Mouse (Mus musculus) neural tube, embryonic 10.5 days (tissue): ENCODE measurements around the gene Tsga10.
"Not testable (repeated sequence)": the region's sequence is repeated elsewhere in the genome, so short reads cannot be mapped to it uniquely, and the experiment has no call there.

Experiments
- DNase-seq: peaks from one replicate; pipeline ENCODE4 v3.0.0-alpha.2; 2017; ENCODE audit warnings: low spot score; ENCODE audit errors: extremely low spot score

The Tsga10 gene

DNA sequence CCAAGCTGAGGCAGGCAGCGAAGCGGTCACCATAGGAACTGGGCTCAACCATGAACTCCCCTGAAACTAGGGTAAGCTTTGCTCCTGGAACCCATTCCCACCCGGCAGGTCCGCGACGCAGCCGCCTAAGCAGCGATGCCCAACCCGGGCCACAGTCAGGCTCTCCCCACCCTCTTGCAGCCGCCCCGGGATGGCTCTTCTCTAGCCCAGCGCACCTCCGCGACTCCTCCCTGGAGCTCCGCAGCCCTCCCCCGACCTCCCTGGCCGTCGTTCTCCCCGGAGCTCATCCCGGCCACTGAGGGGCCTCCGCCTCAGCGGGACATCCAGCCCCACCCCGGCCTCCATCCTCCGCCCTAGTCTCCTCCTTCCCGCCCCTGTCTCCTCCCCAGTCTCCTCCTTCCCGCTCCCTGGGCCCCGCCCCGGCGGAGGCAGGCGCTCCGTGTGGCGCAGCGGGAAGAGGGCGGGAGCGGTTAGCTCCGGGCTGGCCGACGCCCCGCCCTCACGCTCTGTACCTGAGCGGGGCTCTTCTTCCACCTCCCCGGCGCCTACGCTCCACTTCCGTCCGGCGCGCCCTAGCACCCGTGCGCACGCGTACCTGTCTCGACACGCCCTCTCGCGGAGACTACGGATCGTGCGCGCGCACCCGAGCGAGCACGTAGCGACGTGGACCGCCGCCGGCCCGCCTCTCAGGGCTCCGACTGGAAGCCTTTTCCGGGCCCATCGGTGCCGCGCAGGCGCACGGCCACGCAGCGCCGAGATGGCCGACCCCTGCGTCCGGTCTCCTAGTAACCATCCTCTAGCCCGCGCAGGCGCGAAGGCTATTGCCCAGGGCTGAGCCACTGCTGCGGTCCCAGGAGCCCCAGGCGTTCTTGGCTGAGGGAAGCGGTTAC is 1.5 kb downstream of the Tsga10 start:
- DNase-seq: peak; percentile 99

DNA sequence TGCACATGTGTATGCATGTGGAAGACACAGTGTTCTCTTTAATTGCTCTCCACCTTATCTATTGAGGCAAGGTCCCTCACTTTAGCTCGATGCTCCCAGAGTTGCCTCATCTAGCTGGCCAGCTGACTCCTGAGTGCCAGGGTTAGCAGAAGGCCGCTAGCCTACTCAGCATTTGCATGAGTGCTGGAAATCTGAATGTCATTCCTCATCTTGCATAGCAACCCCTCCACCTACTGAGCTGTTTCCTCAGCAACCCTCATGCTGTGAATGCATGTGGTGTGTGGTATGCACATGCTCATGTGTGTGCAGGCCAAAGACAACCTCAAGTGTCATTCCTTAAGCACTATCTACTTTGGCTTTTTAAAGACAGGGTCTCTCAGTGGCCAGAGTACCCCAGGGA is 15.5 kb downstream of the Tsga10 start:
- no peak for DNase-seq

DNA sequence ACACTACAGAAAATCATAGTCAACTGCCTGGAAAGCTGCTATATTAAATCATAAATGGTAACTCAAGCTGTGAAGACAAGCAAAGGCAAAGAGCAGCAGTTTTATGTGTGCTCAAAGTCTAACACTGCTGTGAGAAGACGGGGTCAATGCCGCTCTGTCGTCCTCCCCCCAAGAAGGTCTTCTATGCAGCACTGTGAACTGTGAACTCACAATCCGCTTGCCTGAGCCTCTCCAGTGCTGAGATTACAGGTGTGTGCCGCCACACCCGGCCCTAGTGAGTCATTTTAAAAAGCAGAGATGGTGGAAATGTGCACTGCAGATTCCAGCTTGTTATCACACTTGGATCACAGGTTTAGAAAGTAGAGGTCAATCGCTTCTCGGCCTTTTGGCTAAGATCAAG is 19.4 kb downstream of the Tsga10 start:
- DNase-seq: no peak

DNA sequence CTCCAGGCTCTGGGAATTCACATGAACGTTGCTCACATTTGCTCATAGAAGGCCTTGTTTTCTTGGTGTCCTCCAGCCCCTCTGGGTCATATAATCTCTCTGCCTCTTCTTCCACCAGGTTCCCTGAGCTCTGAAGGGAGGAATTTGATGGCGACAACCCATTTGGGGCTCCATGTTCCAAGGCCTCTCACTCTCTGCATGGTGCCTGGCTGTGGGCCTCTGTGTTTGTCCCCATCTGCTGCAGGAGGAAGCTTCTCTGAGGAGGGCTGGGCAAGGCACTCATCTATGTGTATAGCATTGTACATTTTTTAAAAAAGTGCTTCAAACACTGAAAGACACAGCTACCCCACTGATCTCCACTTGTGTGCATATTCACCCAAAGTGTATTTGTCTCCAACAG is 34.5 kb downstream of the Tsga10 start:
- DNase-seq: no peak

DNA sequence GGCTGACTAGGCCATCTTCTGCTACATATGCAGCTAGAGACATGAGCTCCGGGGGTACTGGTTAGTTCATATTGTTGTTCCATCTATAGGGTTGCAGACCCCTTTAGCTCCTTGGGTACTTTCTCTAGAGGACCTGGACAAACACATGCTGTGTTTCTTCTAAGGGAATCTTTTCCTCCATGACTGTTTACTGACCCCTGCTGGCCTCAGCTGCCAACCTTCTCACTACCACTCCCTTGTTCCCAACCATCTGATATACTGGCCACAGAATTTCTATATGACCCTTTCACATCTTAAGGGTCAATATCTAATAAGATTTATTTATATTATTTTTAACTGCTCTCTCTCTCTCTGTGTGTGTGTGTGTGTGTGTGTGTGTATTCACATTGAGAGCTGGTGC is 63.9 kb downstream of the Tsga10 start:
- DNase-seq: not testable (repeated sequence)

DNA sequence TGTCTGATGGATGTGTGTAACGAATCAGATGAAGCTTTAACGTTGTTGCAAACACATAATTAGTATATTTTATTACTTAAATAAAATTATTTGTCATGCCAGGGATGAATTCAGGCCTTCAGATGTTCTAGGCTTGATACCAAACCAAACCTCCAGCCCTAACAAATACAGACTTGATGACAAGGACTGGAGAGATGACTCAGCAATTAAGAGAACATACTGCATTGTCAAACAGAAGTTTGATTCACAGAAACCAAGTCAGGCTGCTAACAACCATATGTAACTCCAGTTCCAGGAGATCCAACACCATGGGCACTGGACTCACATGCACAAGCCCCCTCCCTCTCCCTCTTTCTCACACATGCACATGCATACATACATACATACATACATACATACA is 65.9 kb downstream of the Tsga10 start:
- no peak for DNase-seq

DNA sequence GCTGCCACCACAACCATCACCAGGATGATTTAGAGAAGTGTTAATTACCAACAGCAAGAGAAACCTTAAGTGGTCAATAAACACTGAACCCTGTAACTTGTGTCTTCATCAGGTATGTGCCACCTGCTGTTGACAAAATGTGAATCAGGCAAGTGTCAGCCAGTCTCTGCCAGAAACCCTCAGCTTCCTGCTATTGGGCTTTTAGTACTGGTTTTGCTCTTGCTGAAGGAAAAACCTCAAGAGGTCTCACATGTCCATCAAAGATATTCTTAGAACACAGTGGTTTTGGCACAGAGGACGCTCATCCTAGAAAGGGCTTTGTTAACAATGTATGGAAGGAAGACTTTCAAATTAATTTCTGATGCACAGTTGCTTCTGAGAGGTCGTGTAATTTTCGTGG is 66.7 kb downstream of the Tsga10 start:
- no peak for DNase-seq

DNA sequence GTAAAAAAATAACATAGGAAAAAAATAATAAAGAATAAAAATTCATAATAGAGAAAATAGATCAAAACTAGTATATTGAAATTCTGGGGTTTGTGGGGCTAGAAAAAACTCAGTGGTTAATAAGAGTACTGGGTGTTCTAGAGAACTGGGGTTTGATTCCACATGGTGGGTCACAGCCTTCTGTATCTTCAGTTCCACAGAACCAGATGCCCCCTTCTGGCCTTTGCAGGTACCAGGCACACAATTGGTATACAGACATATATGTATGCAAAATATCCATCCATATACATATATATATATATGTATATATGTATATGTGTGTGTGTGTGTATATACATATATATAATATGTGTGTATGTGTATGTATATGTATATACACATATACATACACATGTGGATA is 106.8 kb downstream of the Tsga10 start:
- no peak for DNase-seq

DNA sequence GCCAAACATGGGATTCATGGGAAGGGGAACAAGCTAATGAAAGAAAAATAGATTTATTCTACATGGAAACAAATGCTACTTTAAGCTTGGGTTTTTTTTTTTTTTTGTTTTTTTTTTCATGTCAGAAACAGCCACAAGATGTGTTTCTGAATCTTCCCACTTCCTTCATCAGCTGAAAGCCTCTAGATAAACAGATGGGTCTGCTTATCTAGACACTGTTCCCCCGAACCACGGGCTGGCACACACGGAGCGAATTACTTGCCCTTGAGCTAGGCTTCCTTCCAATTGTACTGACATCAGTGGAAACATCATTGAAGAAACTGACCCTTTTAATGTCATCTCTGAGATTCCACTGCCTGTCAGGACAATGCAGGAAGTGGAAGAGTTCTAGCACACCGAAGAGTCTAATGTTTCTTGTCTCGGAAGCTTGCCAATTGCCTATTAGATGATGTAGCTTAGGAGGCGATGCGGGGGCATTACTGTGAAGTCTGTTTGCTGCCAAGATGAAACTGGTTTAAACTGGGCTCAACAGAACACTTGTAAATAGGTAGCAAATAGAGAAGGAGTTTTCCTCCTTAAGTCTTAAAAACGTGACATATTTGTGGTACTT is 121.5 kb downstream of the Tsga10 start:
- DNase-seq: no peak

DNA sequence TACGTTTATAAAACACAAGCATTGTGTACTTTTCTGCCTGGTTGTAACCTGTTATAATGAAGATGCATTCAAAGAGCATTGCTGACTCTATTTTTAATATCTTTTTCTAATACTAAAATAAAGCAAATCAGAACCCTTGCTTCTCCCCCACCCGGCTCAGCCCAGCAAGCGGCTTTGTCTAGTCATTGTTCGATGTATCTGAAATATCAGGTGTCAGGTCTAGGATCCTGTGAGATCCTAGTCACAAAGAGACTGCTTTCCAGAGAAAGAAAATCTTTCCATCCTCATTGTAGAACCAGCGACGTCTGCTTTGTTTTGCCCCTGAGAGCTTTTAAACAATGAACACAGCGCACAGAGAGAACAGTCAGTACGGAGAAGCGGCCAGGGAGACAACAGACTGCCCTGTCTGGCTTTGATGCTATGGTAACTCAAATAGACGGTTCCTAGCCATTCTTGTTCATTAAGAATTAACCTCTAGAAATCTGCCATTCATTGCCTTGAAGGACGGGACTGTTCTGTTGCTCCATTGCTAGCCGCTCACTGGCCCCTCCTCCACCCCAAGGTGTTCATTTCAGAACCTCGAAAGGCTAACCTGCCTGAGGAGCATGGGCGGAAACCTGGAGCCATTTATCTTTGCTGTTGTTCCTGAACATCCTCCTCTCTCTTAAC is 123.5 kb downstream of the Tsga10 start:
- DNase-seq: no peak

DNA sequence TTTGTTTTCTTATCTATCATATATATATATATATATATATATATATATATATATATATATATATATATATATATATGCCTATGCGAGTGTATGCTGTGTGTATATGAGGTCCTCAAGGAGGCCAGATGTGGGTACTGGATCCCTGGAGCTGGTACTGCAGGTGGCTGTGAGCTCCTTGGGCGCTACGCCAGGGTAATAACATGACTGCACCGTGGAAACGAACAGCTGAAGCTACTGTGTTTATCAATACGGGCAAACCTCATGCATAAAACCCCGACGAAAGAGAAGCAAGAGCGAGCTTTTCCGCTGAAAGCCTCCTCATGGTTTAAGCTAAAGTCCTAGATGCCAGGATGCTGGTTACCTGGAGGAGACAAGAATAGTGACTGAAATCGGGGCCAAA is 124.1 kb downstream of the Tsga10 start:
- DNase-seq: no peak

DNA sequence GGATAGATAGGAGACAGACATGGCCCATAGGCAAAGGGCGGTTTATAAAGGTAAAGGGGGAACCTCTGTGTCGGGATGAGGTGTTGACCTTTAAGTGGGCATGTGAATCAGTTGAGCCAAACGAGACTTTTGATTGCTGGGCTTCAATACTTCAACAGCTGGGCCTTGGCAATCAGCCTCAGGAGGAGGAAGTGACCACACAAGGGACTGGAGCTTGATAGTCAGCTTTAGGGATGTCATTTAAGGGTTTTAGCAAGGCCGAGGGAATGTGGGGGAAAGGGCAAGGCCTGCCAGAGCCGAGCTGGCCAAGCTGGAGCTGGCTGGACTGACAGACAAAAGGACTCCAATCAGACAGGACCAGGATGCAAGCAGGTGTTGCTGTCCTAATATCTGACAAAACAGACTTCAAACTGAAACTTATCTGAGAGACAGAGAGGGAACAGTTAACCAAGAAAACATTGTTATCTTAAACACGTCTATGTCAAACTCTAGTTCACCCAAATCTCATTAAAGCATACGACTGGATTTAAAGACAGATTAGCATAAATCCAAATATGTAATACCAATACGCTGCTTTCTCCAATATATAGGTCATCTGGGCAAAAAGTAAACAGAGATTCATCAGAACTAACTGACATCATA is 125.9 kb downstream of the Tsga10 start:
- DNase-seq: no peak

DNA sequence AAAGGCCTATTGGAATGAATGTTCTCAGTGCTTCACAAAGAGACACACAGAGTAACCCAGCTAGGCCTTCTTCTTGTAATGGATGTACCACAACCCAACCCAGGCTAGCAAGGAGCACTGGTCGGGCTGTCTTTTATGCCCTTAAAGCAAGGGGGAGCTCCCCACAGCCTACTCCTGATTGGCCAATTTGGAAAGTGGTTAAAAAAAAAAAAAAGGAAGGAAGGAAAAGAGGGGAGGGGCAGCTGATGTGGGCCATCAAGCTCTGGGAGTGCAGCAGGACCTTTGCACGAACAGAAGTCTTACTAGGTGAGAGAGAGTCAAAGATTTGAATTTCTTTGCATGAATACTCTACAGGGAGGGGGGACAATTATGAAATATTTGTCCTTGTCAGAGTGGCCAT is 127.3 kb downstream of the Tsga10 start:
- DNase-seq: no peak

DNA sequence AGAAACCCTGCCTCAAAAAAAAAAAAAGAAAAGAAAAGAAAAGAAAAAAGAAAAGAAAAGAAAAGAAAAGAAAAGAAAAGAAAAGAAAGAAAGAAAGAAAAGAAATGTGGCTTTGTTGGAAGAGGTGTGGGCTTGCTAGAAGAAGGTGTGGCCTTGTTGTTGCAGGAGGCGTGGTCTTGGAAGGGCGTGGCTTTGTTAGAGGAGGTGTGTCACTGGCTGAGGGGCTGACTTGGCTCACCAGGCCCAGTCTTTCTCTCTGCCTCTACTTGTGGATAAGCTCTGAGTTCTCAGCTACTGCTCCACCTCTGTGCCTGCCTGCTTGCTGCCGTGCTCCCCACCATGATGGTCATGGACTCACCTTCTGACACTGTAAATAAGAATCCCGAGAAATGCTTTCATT is 129.2 kb downstream of the Tsga10 start:
- no peak for DNase-seq

DNA sequence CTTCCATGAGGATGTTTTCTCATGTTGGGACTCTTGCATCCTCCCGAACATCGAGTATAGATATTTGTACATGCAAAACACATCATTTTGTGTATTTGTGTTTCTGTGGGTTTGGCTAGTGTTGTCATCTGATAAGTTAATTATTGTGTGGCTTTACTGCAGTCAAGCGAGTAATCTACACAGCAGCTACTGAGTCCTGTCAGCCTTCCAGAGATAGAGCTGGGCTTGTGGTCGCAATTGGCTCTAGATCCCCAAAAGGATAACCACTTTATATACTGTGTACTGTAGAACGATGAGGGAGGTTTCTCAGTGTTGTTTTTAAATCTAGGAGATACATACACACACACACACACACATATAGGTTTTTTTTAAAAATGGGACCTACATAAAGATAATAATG is 130.3 kb downstream of the Tsga10 start:
- DNase-seq: no peak

DNA sequence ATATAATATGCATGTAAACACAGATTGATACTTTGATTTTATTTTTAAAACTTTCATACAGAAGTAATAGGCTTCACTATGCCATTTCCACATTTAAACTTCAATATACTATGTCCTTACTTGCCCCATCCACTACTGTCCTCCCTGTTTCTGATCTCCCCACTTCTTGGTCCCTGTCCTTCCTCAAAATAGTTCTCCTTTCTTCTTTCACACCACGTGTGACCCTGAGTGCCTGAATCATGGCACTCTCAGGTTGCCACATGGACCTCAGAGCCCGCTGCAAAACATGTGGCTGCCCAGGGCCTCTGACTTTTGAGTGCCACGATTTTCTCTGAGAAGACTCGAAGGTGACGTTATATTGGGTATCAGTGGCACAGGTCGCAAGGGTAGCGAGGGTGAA is 131.4 kb downstream of the Tsga10 start:
- DNase-seq: no peak

DNA sequence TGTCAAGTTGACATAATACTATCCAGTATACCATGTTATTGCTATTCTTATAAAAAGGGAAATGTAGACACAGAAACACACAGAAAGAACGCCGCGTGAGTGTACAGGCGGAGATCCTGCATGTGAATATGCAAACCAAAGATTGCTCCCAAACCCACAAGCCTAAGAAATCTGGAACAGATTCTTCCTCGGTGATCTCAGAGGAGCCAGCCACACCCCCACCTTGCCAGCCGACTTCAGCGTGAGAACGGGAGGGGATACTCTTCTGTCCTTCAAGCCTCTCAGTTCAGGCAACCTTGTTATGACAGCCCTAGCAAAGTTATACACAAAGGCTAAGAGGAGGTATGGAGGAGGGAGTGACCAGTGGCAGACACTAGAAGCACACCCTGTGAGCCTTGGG is 136.9 kb downstream of the Tsga10 start:
- DNase-seq: no peak

DNA sequence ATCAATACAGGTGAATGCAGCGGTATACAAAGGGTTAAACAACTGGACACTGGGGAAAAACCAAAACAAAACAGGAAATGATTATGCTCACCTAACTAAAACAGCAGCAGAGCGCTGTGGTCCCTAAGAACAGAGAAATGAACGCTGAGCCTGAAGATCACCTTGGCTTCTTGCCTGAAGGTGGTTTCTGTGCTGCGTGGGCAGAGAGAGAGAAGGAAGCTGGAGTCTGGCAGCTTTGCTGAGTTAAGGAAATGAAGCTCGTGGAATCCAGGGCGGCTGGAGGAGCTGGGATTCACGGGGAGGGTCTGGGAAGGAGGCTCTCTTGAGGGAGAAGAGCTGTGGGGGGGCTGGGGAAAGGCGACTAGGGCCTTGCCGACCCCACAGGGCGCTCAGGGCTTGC is 138.2 kb downstream of the Tsga10 start:
- no peak for DNase-seq

DNA sequence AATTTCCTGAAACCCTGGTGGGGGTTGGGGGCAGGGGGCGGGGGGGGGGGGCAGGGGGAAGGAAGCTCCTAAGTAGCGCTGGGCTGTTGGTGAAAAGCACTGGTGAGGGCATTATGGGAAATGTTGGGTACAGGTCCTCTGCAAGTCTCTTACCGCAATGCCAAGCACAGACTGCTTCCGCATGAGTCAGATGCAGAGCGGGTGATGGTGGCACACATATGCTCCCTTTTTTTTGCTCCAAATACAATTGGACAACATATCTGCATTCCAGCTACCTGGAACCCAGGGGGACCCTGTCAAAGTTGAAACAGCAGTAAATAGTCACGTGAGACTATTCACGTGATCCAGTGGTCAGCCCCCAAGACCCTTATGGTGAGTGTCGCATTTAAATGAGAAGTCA is 139.0 kb downstream of the Tsga10 start:
- no peak for DNase-seq

DNA sequence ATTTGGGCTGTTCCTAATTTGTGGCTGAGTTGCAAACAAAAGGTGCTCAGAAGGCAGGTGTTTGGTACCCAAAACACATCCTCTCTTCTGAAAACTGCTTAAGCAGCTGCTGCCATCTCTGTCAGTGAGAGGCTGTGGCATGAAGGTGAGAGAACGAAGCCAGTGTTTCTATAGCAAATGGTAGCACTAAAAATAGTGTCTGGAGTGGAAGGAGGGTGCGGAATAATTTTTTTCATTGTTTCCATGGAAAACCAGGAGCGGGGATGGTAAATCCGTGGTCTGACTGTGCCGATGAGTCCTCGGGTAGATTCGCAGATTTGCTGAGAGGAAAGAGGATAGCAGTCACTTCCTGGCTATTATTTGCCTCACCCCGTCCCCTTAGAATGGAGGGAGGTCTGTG is 139.8 kb downstream of the Tsga10 start:
- no peak for DNase-seq

DNA sequence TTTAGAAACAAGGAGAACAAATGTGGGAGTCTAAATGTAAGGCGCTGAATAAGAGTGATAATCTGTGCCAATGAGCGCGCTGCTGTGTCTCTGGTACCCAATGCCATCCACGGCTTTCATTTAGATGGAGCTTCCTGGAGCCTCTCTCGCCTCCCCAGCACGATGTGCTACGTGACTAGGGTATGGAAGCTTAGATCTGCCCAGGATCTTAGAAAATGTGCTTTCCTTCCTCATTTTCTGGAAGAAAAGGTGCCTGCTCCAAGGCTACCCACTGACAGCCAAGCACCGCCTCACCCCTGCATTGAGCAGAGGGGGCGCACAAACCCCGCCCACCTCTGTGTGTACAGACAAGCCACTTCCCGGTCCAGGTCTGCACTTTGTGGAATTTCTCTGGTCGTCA is 140.3 kb downstream of the Tsga10 start:
- DNase-seq: no peak

DNA sequence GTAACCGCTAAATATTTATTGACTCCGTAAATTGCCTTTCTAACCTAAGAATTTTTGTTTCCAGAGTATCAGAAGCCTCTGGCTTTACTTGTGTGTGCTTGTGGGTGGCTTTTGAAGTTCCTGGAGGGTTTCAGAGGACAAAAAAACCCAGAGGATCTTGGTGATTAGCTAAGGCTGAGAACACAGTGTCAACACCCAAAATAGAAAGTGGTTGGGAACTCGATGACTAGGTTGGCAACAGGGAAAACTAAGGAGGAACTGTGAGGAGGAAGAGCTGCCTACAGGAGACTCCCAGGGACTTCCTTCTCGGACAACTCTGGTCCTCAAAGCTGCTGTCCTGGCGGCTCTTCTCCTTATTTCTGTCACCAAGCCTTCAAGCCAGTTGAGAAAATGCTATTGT is 145.1 kb downstream of the Tsga10 start:
- no peak for DNase-seq
